Mouse (Mus musculus): ENCODE data around the gene Abhd12.
A peak's percentile ranks its signal among the peaks of the same experiment; 100 is the strongest.

Abhd12 gene

GRCm38 (mm10) chr2:150851251-150851650 lies 53.3 kb downstream of the Abhd12 start:
- DNase-seq (ENCODE audit: low spot score), result no peak

- DNase-seq (ENCODE audit: low spot score), result no peak
Observed at GRCm38 (mm10) chr2:150847436-150847995, 57.0 kb downstream of the Abhd12 start.

GRCm38 (mm10) chr2:150844798-150845197 lies 59.7 kb downstream of the Abhd12 start:
- DNase-seq (ENCODE audit: low spot score), result no peak

- DNase-seq (ENCODE audit: low spot score), result no peak
Observed at GRCm38 (mm10) chr2:150842049-150842461, 62.5 kb downstream of the Abhd12 start.

- DNase-seq (ENCODE audit: low spot score), result no peak
Observed at GRCm38 (mm10) chr2:150841109-150841508, 63.4 kb downstream of the Abhd12 start.

GRCm38 (mm10) chr2:150839686-150840471 lies 64.7 kb downstream of the Abhd12 start:
- no peak for DNase-seq (ENCODE audit: low spot score)

- no peak for DNase-seq (ENCODE audit: low spot score)
Observed at GRCm38 (mm10) chr2:150837781-150838180, 66.8 kb downstream of the Abhd12 start.

GRCm38 (mm10) chr2:150836906-150837305 lies 67.6 kb downstream of the Abhd12 start:
- no peak for DNase-seq (ENCODE audit: low spot score)

GRCm38 (mm10) chr2:150835975-150836374 lies 68.6 kb downstream of the Abhd12 start:
- DNase-seq (ENCODE audit: low spot score), result no peak

- DNase-seq (ENCODE audit: low spot score), result no peak
Observed at GRCm38 (mm10) chr2:150834616-150835015, 69.9 kb downstream of the Abhd12 start.

- DNase-seq (ENCODE audit: low spot score), result no peak
Observed at GRCm38 (mm10) chr2:150832029-150832428, 72.5 kb downstream of the Abhd12 start.

GRCm38 (mm10) chr2:150830911-150831441 lies 73.6 kb downstream of the Abhd12 start:
- no peak for DNase-seq (ENCODE audit: low spot score)

GRCm38 (mm10) chr2:150830011-150830410 lies 74.5 kb downstream of the Abhd12 start:
- no peak for DNase-seq (ENCODE audit: low spot score)

GRCm38 (mm10) chr2:150828654-150829053 lies 75.9 kb downstream of the Abhd12 start:
- no peak for DNase-seq (ENCODE audit: low spot score)

GRCm38 (mm10) chr2:150828164-150828563 lies 76.4 kb downstream of the Abhd12 start:
- no peak for DNase-seq (ENCODE audit: low spot score)

- no peak for DNase-seq (ENCODE audit: low spot score)
Observed at GRCm38 (mm10) chr2:150826426-150826825, 78.1 kb downstream of the Abhd12 start.

GRCm38 (mm10) chr2:150822987-150823386 lies 81.6 kb downstream of the Abhd12 start:
- DNase-seq (ENCODE audit: low spot score), result no peak

- no peak for DNase-seq (ENCODE audit: low spot score)
Observed at GRCm38 (mm10) chr2:150820720-150821119, 83.8 kb downstream of the Abhd12 start.

- DNase-seq (ENCODE audit: low spot score), result no peak
Observed at GRCm38 (mm10) chr2:150818742-150819141, 85.8 kb downstream of the Abhd12 start.

GRCm38 (mm10) chr2:150816676-150817402 lies 87.7 kb downstream of the Abhd12 start:
- no peak for DNase-seq (ENCODE audit: low spot score)

- no peak for DNase-seq (ENCODE audit: low spot score)
Observed at GRCm38 (mm10) chr2:150812816-150813215, 91.7 kb downstream of the Abhd12 start.

GRCm38 (mm10) chr2:150810603-150811002 lies 93.9 kb downstream of the Abhd12 start:
- DNase-seq (ENCODE audit: low spot score), result peak; percentile 21

- no peak for DNase-seq (ENCODE audit: low spot score)
Observed at GRCm38 (mm10) chr2:150808812-150809211, 95.7 kb downstream of the Abhd12 start.
